Mouse (Mus musculus) ovary, adult 10 weeks (tissue): Measurements from ENCODE around the gene Mcpt9. TPM values are rescaled to one million over a fixed set of nuclear protein-coding genes. Genes with fewer than 3 reads are reported as not detected.

Experiments
- polyA plus RNA-seq: library from polyadenylated mRNA; stranded (reverse); fragments of 350-450 nt; fragmentation: Illumina TruSeq; extraction: RNeasy Lipid Tissue Mini Kit (QIAGEN cat#74804); gene quantifications from one replicate; pipeline ENCODE4 v1.2.3, GENCODE M21; 2014

The Mcpt9 gene
- polyA plus RNA-seq = not detected

GRCm38 (mm10) chr14:56030395-56030794 is at the start of gene Mcpt9:
TSS of gene Mcpt9 (minus strand) at chr14:56030495.

GRCm38 (mm10) chr14:56062213-56062612 is 31.9 kb upstream of the Mcpt9 start, which contains the start of gene Mcpt4:
TSS of gene Mcpt4 (minus strand) at chr14:56062313.

GRCm38 (mm10) chr14:56041792-56042191 is 11.5 kb upstream of the Mcpt9 start, which contains the start of gene Mcpt2:
TSS of gene Mcpt2 (plus strand) at chr14:56042041.

GRCm38 (mm10) chr14:56017671-56018070 is 12.6 kb downstream of the Mcpt9 start, which contains the start of gene Mcpt1:
TSS of gene Mcpt1 (plus strand) at chr14:56017971.

Other genes with a start within 250 kb of the Mcpt9 start
- not detected for gene Adcy4, start 246.4 kb downstream of the Mcpt9 start, polyA plus RNA-seq
- not detected for gene Ripk3, start 241.6 kb downstream of the Mcpt9 start, polyA plus RNA-seq
- 3.0 TPM for gene Nfatc4, start 207.4 kb downstream of the Mcpt9 start, polyA plus RNA-seq
- gene Nynrin, start 176.5 kb downstream of the Mcpt9 start, polyA plus RNA-seq = 1.1 TPM
- 0.14 TPM for gene Cbln3, start 146.1 kb downstream of the Mcpt9 start, polyA plus RNA-seq
- 13.0 TPM for gene Khnyn, start 145.5 kb downstream of the Mcpt9 start, polyA plus RNA-seq
- 8.0 TPM for gene Sdr39u1, start 130.2 kb downstream of the Mcpt9 start, polyA plus RNA-seq
- gene Cma1, start 85.8 kb downstream of the Mcpt9 start, polyA plus RNA-seq = 2.9 TPM
- not detected for gene Cma2, start 79.5 kb downstream of the Mcpt9 start, polyA plus RNA-seq
- gene Mcpt1, start 12.5 kb downstream of the Mcpt9 start, polyA plus RNA-seq = not detected
- gene Mcpt2, start 11.5 kb upstream of the Mcpt9 start, polyA plus RNA-seq = not detected
- 5.9 TPM for gene Mcpt4, start 31.8 kb upstream of the Mcpt9 start, polyA plus RNA-seq
- gene Mcpt8, start 54.8 kb upstream of the Mcpt9 start, polyA plus RNA-seq = not detected
- gene Ctsg, start 72.1 kb upstream of the Mcpt9 start, polyA plus RNA-seq = not detected
- gene Gzme, start 90.1 kb upstream of the Mcpt9 start, polyA plus RNA-seq = not detected
- not detected for gene Gzmd, start 102.1 kb upstream of the Mcpt9 start, polyA plus RNA-seq
- not detected for gene Gzmg, start 129.1 kb upstream of the Mcpt9 start, polyA plus RNA-seq
- not detected for gene Gzmn, start 144.1 kb upstream of the Mcpt9 start, polyA plus RNA-seq
- gene Gzmf, start 180.9 kb upstream of the Mcpt9 start, polyA plus RNA-seq = not detected
- not detected for gene Gzmc, start 204.2 kb upstream of the Mcpt9 start, polyA plus RNA-seq
- gene Gzmb, start 231.8 kb upstream of the Mcpt9 start, polyA plus RNA-seq = 0.31 TPM